Mouse (Mus musculus) gastrocnemius, postnatal 4 days (tissue): ENCODE measurements around the gene Mrpl38. TPM values are rescaled to one million over a fixed set of nuclear protein-coding genes. Genes with fewer than 3 reads are reported as not detected.
"Not testable (repeated sequence)": the region's sequence is repeated elsewhere in the genome, so short reads cannot be mapped to it uniquely, and the experiment has no call there.

Experiments used
- DNase-seq, 2 experiments: peaks; one replicate each; pipeline ENCODE4 v3.0.0; 2021 to 2022; ENCODE audit warnings: low spot score in 2 of 2, mixed read lengths in 2 of 2
- total RNA-seq, 2 experiments: library from RNA; stranded (reverse); gene quantifications; 2 replicates each; pipeline ENCODE4 v1.2.3; 2021

The Mrpl38 gene
- total RNA-seq, 2 experiments from 2014 or later, result 47.0 to 50.6 TPM

- no peak for DNase-seq
Observed at GRCm38 (mm10) chr11:116096213-116097108, 42.2 kb downstream of the Mrpl38 start.

DNA sequence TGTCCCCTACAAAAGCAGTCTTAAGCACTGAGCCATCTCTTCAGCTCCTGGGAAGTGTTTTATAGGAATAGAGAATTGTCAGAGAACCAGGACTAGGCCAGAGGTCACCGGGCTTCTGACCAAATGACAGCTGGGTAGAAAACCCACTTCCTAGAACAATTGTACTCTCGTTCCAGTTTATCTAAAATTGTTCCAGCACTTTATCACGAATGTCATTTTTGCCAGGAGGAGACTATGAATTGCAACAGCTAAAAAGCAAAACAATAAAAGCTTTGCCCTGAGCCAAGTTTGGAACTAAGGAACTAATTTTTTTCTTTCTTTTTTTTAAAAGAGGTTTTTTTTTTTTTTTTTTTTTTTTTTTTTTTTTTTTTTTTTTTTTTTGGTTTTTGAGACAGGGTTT lies 43.1 kb downstream of the Mrpl38 start:
- DNase-seq, result peak in 1 of 2 experiments; percentile 53

GRCm38 (mm10) chr11:116093771-116094565 lies 44.7 kb downstream of the Mrpl38 start:
- peak in 1 of 2 experiments; percentile 6 for DNase-seq

GRCm38 (mm10) chr11:116092959-116093358 lies 45.7 kb downstream of the Mrpl38 start:
- not testable (repeated sequence) for DNase-seq

DNA sequence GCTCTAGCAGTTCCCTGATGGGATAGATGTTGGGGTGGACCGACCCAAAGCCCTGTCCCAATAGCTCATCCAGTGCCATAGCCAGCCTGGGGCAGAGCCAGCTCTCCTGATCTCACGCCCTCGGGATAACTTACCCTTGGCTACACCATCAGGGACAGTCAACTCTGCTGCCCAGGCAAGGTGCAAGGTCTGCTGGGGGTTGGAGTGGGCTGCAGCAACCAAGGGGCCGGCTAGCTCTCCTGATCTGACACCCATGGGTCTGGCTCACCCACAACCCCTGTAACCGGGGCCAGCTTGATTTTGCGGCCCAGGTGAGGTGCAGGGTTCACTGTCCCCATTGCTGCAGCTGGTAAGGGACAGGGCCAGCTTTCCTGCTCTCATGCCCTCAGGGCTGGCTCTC lies 47.1 kb downstream of the Mrpl38 start:
- DNase-seq, result no peak

DNA sequence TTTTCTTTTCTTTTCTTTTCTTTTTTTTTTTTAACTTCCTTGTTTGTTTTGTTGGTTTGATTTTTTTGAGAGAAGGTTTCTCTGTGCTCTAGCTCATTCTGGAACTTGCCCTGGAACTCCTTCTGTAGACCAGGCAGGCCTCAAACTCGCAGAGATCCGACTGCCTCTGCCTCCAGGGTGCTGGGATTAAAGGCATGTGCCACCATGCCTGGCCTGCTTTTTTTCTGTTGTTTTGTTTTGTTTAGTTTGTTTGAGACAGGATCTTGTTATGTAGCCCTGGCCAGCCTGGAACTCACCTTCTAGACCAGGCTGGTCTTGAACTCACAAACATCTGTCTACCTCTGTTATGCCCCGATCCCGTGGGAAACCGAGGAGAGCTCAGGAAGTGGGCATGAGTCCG lies 49.1 kb downstream of the Mrpl38 start:
- DNase-seq, result no peak

DNA sequence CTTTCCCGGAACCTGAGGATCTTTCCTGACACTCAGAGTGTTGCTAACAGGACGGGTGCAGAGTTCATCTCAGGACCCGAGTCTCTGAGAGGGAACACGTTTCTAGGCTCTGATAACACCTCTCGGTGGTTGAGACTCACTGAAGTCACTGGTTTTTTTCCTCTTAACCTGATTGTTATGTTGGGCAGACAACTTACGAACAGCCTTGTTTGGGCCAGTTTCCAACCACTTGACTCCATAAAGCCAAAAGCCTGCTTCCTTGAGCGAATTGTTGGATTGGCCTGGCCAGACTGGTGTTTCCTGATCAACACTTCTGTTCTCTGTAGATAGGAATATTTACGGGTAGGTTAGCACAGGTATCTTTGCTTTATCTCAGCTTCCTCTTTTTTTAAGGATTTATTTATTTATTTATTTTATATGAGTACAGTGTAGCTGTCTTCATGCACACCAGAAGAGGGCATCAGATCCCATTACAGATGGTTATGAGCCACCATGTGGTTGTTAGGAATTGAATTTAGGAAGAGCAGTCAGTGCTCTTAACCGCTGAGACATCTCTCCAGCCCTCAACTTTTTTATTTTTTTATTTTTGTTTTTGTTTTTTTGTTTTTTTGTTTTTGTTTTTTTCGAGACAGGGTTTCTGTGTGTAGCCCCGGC lies 49.8 kb downstream of the Mrpl38 start:
- no peak for DNase-seq

DNA sequence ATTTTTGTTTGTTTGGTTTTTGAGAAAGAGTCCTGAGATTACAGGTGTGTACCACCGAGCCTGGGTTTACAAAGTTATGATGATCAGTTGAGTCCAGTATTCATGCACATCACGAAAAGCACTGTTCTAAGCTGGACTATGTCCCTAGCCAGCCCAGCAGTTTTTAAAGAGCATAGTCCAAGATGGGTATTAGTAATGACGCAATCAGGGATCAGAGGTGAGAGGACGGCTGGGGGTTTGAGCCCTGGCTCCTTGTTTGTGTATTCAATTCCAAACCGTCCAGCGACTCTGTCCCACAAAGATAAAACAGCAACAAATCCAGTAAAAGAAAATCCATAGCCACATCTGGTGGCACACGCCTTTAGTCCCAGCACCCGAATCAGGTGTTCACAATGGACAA lies 50.5 kb downstream of the Mrpl38 start:
- DNase-seq, result no peak

DNA sequence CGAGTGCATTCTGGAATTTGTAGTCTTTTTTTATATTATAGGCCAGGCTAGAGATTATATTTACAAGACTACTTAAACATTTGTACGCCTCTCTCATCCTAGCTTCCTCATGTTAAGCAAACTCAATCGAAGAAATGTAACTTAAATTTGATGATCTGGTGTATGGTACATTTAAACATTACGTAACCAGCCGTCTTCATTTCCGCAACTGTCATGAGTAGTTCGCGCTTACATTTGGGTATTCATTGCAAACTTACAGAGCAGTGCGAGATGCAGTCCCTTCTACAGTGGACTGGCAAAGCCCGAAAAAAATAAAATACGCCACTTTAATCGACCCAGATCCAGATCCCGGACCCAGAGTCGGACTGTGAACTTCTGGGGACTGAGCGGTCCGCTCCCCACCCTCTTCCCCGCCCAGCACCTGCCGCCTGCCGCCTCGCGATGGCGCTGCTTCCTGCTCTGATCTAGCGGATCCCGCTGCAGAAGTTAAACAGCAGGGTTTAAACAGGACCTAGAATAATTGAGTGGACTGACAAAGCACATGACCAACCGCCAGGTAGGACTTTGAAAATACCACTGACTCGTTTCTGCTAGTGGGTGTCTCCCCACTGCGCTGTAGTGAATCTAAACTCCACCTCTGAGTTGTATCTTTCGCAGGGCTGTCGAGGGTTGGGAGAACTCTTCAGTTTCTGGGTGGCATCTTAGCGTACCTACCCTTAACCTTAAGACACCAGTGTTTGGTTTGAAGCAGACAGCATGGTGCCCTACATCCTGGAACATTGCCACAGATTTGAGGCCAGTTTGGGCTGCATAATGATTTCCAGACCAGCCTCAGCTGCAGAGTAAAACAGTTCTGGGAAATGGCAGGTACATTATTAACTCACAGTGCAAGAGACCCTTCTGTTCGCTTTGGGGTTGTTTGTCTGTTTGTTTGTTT lies 51.2 kb downstream of the Mrpl38 start:
- peak; percentile 81 to 90 for DNase-seq

DNA sequence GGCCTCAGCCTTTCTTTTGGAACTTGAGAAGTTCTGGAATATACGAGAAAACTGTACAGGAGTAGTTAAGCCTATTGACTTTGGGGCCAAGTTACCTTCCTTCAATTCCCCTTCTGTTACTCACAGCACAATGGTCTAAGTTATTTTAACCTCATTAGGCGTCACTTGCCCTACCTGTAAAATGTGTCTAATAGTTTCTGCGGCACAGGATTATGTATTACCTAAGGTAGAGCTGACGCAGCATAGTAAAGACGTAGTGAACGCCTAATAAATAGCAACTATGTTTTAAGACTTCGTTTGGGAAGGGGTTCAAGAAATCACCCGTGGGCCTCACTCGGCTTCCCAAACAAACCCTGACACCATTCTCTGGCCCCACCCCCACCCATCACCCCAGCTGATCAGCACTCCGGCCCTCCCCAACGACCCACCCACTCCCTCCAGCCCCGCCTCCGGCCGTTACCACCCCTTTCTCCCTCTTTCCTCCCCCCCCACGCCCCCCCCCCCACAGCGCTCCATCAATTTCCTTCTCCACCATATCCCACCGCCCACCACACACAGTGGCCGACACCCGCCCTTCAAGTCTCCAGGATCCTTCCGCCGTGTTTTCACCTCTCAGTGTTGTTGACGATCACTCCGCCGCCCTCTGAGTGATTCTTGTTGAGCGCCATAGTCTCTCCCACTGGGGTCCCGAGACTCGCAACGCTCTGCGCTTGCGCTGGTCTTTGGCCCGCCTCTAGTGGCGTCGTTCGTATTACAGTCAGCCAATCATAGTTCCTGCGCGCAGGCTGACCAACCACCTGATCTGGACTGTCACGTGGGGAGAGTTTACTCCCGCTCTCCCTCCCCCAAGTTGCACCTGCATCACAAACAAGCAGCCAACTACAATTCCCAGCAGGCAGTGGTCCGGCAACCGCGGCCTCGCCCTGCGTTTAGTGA lies 52.1 kb downstream of the Mrpl38 start, which contains the start of gene Wbp2:
Gene Wbp2, minus strand, starts transcription at position 738 of the 936 bp plus-strand sequence.
- DNase-seq, result peak; percentile 92 to 97

GRCm38 (mm10) chr11:116084166-116084565 lies 54.5 kb downstream of the Mrpl38 start:
- DNase-seq, result no peak

DNA sequence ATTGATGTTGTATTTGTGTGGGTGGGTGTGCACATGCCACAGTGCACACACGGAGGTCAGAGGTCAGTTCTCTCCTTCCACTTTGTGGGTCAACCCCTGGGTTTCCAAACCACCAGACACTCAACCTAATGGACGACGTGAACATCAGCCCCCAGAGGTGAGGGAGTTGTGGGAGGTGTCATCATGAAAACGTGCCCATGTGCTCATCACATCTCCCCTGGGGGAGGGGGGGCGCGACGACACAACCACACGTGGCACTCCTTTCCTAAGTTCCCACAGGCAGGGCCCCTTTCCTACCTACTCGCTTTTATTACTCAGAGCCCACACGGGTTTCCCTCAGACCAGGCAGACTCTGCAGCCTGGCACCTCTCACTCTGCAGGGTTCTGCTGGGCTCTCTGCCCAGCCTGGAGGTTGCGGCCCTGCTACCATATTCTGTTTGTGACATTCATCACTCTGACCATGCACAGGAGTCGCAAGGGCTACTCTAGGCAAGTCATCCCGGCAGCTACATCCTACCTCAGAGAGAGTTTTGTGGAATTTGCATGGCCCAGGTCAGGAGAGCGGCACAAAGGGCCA lies 55.5 kb downstream of the Mrpl38 start:
- no peak for DNase-seq

Other genes starting within 250 kb of the Mrpl38 start
- 10 to 100 TPM; 14.1 to 17.1 TPM for gene Smim5, start 238.9 kb downstream of the Mrpl38 start, total RNA-seq
- under 1 TPM in 1 of 2 experiments, not detected in 1; 0.39 TPM for gene Smim6, start 226.9 kb downstream of the Mrpl38 start, total RNA-seq
- gene Sap30bp, start 205.6 kb downstream of the Mrpl38 start, total RNA-seq, result 10 to 100 TPM; 25.1 to 25.7 TPM
- gene Recql5, start 205.4 kb downstream of the Mrpl38 start, total RNA-seq, result 10 to 100 TPM in 1 of 2 experiments, 1 to 10 TPM in 1; 8.6 to 12.9 TPM
- 1 to 10 TPM; 5.1 to 6.2 TPM for gene Itgb4, start 164.2 kb downstream of the Mrpl38 start, total RNA-seq
- gene Galk1, start 126.1 kb downstream of the Mrpl38 start, total RNA-seq, result 10 to 100 TPM; 32.7 to 40.0 TPM
- 100 to 1,000 TPM; 383 to 437 TPM for gene H3f3b, start 110.9 kb downstream of the Mrpl38 start, total RNA-seq
- 10 to 100 TPM; 25.9 to 26.0 TPM for gene Unk, start 108.5 kb downstream of the Mrpl38 start, total RNA-seq
- gene Unc13d, start 60.9 kb downstream of the Mrpl38 start, total RNA-seq, result 1 to 10 TPM; 1.1 to 2.0 TPM
- gene Wbp2, start 51.9 kb downstream of the Mrpl38 start, total RNA-seq, result 10 to 100 TPM; 63.0 to 63.4 TPM
- gene Trim47, start 11.7 kb downstream of the Mrpl38 start, total RNA-seq, result 10 to 100 TPM; 48.1 to 48.8 TPM
- 1 to 10 TPM; 4.2 to 4.6 TPM for gene Trim65, start 7.7 kb downstream of the Mrpl38 start, total RNA-seq
- gene Fbf1, start 29.3 kb upstream of the Mrpl38 start, total RNA-seq, result 10 to 100 TPM; 26.6 to 27.5 TPM
- 10 to 100 TPM; 29.2 to 38.6 TPM for gene Ten1, start 60.0 kb upstream of the Mrpl38 start, total RNA-seq
- gene Acox1, start 60.2 kb upstream of the Mrpl38 start, total RNA-seq, result 10 to 100 TPM; 45.6 to 47.5 TPM
- under 1 TPM; 0.41 to 0.47 TPM for gene Evpl, start 99.2 kb upstream of the Mrpl38 start, total RNA-seq
- 10 to 100 TPM; 94.2 to 94.6 TPM for gene Srp68, start 135.3 kb upstream of the Mrpl38 start, total RNA-seq
- gene Galr2, start 142.1 kb upstream of the Mrpl38 start, total RNA-seq, result under 1 TPM; 0.37 to 0.75 TPM
- gene Exoc7, start 168.4 kb upstream of the Mrpl38 start, total RNA-seq, result 10 to 100 TPM; 87.9 to 99.9 TPM
- under 1 TPM; 0.29 to 0.31 TPM for gene Foxj1, start 196.5 kb upstream of the Mrpl38 start, total RNA-seq